Mouse (Mus musculus): ENCODE results near the gene Prss44. TPM values are rescaled to one million over a fixed set of nuclear protein-coding genes. Genes with fewer than 3 reads are reported as not detected.

Prss44 gene
- not detected for total RNA-seq (2023)

DNA sequence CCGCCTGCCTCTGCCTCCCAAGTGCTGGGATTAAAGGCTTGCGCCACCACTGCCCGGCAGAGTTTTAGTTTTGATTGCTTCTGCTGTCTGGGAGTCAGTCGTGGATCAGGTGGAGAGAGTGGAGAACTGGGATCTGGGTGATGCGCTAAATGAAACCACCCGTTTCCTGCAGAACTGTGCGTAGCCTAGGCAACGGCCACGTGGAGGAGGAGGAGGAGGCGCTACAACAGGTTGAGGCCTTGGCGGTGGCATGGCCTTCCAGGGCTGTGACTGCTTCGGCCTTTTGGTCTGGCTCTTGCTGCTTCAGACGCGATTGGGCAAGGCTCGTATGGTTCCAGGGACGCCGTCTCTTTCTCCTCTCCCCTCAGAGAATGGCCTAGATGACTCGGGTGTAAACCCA, at the start of gene Prss44:
Gene Prss44 (plus strand): TSS at position 206 of the 400 bp plus-strand sequence.

DNA sequence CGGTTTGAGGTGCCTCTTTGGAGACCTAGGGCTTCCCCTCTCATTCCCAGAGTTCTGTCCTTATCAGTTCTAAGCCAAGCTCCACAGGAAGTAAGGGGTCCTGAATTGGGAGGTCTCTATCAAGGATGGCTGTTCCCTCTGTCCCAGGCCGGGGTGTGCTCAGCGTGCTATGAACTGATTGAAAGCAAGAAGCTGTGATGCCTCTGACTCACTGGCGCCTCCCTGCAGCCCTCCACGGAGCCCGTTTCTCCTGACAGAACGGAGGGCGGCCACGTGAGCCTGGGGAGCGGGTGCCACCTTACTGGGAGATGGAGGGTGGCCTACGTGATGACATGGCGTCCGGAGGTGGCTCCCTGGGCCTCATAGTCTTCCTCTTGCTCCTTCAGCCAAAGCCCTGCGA, 15.9 kb upstream of the Prss44 start, which contains the start of gene Prss42:
Gene Prss42 (plus strand): TSS at position 301 of the 400 bp plus-strand sequence.

GRCm38 (mm10) chr9:110826390-110826789, 12.6 kb downstream of the Prss44 start, which contains the start of gene Prss43:
TSS of gene Prss43 (plus strand) at chr9:110826690.

GRCm38 (mm10) chr9:110834411-110834810, 20.6 kb downstream of the Prss44 start, which contains the start of gene Prss45:
TSS of gene Prss45 (plus strand) at chr9:110834588.

GRCm38 (mm10) chr9:110844206-110844605, 30.4 kb downstream of the Prss44 start, which contains the start of gene Prss46:
TSS of gene Prss46 (plus strand) at chr9:110844506.

DNA sequence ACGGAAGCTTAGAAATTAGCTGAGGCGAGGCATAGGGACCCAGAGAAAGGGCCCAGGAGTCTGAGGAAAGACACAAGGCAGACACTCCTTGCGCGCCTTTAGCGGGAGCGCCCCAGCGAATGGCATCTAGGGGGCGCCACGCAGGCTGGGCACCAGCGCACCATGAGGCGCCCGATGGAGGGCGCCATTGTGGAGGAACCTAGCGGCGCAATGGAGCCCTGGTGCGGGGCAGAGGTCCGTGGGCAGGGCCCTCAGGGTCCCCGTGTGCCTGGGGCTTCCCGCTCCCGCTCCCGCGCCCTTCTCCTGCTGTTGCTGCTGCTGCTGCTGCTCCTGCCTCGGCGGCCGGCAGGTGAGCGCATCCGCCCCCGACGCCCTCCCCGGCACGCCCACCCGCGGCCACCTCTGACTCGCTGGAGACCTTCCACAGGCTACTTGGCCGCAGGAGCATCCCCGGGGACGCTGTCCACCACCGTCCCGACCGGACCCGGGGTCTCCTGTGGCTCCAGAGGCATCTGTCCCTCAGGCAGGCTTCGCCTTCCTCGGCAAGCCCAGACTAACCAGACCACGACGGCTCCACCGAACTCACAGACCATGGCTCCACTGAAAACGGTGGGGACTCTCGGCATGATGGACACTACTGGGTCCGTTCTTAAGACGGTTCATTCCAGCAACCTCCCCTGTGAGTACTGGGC, 44.1 kb downstream of the Prss44 start, which contains the start of gene Prss50:
Gene Prss50 (plus strand): TSS at position 187 of the 692 bp plus-strand sequence.

Other genes with a start within 250 kb of the Prss44 start
- gene Nradd, start 189.5 kb upstream of the Prss44 start, total RNA-seq (2023), result 1 to 10 TPM; 2.5 to 5.0 TPM
- 100 to 1,000 TPM; 116 TPM for gene Nbeal2, start 159.8 kb upstream of the Prss44 start, total RNA-seq (2023)
- gene Ccdc12, start 157.5 kb upstream of the Prss44 start, total RNA-seq (2023), result 100 to 1,000 TPM; 202 to 242 TPM
- not detected for gene Myl3, start 72.1 kb upstream of the Prss44 start, total RNA-seq (2023)
- under 1 TPM in 1 of 2 experiments, not detected in 1; 0.46 TPM for gene Pth1r, start 66.8 kb upstream of the Prss44 start, total RNA-seq (2023)
- not detected for gene Prss42, start 15.8 kb upstream of the Prss44 start, total RNA-seq (2023)
- not detected for gene Prss43, start 12.7 kb downstream of the Prss44 start, total RNA-seq (2023)
- gene Prss45, start 20.6 kb downstream of the Prss44 start, total RNA-seq (2023), result not detected
- not detected for gene Prss46, start 30.5 kb downstream of the Prss44 start, total RNA-seq (2023)
- not detected for gene Prss50, start 44.0 kb downstream of the Prss44 start, total RNA-seq (2023)
- 1 to 10 TPM; 5.6 to 9.7 TPM for gene Als2cl, start 65.9 kb downstream of the Prss44 start, total RNA-seq (2023)
- gene Tmie, start 66.1 kb downstream of the Prss44 start, total RNA-seq (2023), result under 1 TPM; 0.18 to 0.29 TPM
- gene Fam240a, start 102.9 kb downstream of the Prss44 start, total RNA-seq (2023), result not detected
- gene Tdgf1, start 132.2 kb downstream of the Prss44 start, total RNA-seq (2023), result not detected
- not detected for gene Lrrc2, start 137.6 kb downstream of the Prss44 start, total RNA-seq (2023)
- gene Rtp3, start 176.6 kb downstream of the Prss44 start, total RNA-seq (2023), result not detected
- 1 to 10 TPM; 2.8 to 3.4 TPM for gene Ltf, start 205.3 kb downstream of the Prss44 start, total RNA-seq (2023)
- gene Ccrl2, start 243.5 kb downstream of the Prss44 start, total RNA-seq (2023), result 100 to 1,000 TPM; 352 to 399 TPM

All from monocyte, adult 59 days (primary cell).